Mouse (Mus musculus): ENCODE results near the gene Bicc1.

- TF ChIP-seq POLR2A (IDR thresholded peaks at IDR 0.05; ENCODE audit: low read depth, low read length) (no peak), CTCF (conservative IDR thresholded peaks at IDR 0.05; ENCODE audit: insufficient read depth, insufficient read length, low read depth, low read length) (no peak)
These were observed 240.4 kb downstream of the Bicc1 start for GRCm38 (mm10) chr10:70919031-70919663.
